21 mouse cellular contexts compared by ENCODE assay signal in genomic region chr5:103441706-103442105, GRCm38 (mm10). TPM values are rescaled to one million over a fixed set of nuclear protein-coding genes. Genes with fewer than 3 reads are reported as not detected.
A peak's percentile ranks its signal among the peaks of the same experiment; 100 is the strongest.
DNase-seq lines count a peak whose midpoint lies in the region; ATAC-seq and TF ChIP-seq lines count a peak whose summit lies in the region.
"Had no signal": no experiment of that assay in that cellular context is flagged by ENCODE, and none has a peak within 500 bp of the region (broad histone marks: within the 10 kb centered on the region; RNA-seq: fewer than 3 reads in every experiment).

No protein-coding gene starts in this region.

- no peak for TF ChIP-seq EP300 in MEL (IDR thresholded peaks at IDR 0.05; ENCODE audit: low read depth in 1 of 2, low read length in 2 of 2)

- no peak for ATAC-seq in forebrain, embryonic 15.5 days (replicated peaks)
- ATAC-seq in hindbrain, embryonic 13.5 days (ENCODE audit: low FRiP score): no peak
- no peak for ATAC-seq in hindbrain, postnatal 0 days
- no peak for ATAC-seq in midbrain, embryonic 12.5 days (ENCODE audit: low FRiP score, low read depth)
- no peak for ATAC-seq in midbrain, postnatal 0 days (ENCODE audit: low FRiP score)
- ATAC-seq: forebrain, embryonic 14.5 days had no signal

- 26% methylated on average over 4 of the region's 4 CpGs for WGBS in forebrain, embryonic 10.5 days
- 10% methylated on average over 4 of the region's 4 CpGs for WGBS in forebrain, embryonic 15.5 days
- WGBS in hindbrain, embryonic 13.5 days: 18% methylated on average over 4 of the region's 4 CpGs
- 28% methylated on average over 4 of the region's 4 CpGs for WGBS in hindbrain, postnatal 0 days
- WGBS in midbrain, embryonic 12.5 days: 14% methylated on average over 4 of the region's 4 CpGs
- 26% methylated on average over 4 of the region's 4 CpGs for WGBS in midbrain, postnatal 0 days

- H3K4me3 ChIP-seq in forebrain, embryonic 10.5 days: no peak overlapping the region
- H3K4me3 ChIP-seq in forebrain, embryonic 15.5 days: no peak overlapping the region
- H3K4me3 ChIP-seq in hindbrain, embryonic 13.5 days: no peak overlapping the region
- no peak overlapping the region for H3K4me3 ChIP-seq in hindbrain, postnatal 0 days (ENCODE audit: low read length)
- no peak overlapping the region for H3K4me3 ChIP-seq in midbrain, embryonic 12.5 days
- no peak overlapping the region for H3K4me3 ChIP-seq in midbrain, postnatal 0 days (ENCODE audit: low read depth, low read length)
- peak overlapping the region; percentile 10 to 40; a peak in 2 of 4 replicates for H3K4me3 ChIP-seq in MEL (ENCODE audit: control insufficient read depth in 1 of 2, insufficient read depth in 1 of 2, low read depth in 2 of 2, low read length in 2 of 2)
- H3K4me3 ChIP-seq: embryonic facial prominence, embryonic 12.5 days; heart, embryonic 15.5 days; hindbrain, embryonic 15.5 days had no signal

- H3K9me3 ChIP-seq in forebrain, embryonic 10.5 days: no peaks in the 10 kb centered on the region
- H3K9me3 ChIP-seq in forebrain, embryonic 15.5 days: no peaks in the 10 kb centered on the region
- no peaks in the 10 kb centered on the region for H3K9me3 ChIP-seq in hindbrain, embryonic 13.5 days
- no peaks in the 10 kb centered on the region for H3K9me3 ChIP-seq in hindbrain, postnatal 0 days (ENCODE audit: low read length)
- H3K9me3 ChIP-seq in midbrain, embryonic 12.5 days: no peaks in the 10 kb centered on the region
- no peaks in the 10 kb centered on the region for H3K9me3 ChIP-seq in midbrain, postnatal 0 days (ENCODE audit: low read length)
- no peaks in the 10 kb centered on the region for H3K9me3 ChIP-seq in MEL (replicated peaks; ENCODE audit: insufficient read depth, low read length)
- H3K9me3 ChIP-seq: embryonic facial prominence, embryonic 12.5 days; heart, embryonic 15.5 days; hindbrain, embryonic 15.5 days had no signal

- H3K79me2 ChIP-seq in MEL (ENCODE audit: control insufficient read depth, insufficient read depth, low read length, poor library complexity): peaks cover 2% of the 10 kb centered on the region; the same call in 1 of the 2 replicates

- no peak overlapping the region for H3K4me2 ChIP-seq in forebrain, embryonic 15.5 days (replicated peaks)
- no peak overlapping the region for H3K4me2 ChIP-seq in hindbrain, embryonic 13.5 days
- H3K4me2 ChIP-seq in hindbrain, postnatal 0 days (ENCODE audit: low read depth, low read length): no peak overlapping the region
- H3K4me2 ChIP-seq in midbrain, embryonic 12.5 days (replicated peaks): no peak overlapping the region
- no peak overlapping the region for H3K4me2 ChIP-seq in midbrain, postnatal 0 days (ENCODE audit: low read depth, low read length, poor library complexity, severe bottlenecking)
- H3K4me2 ChIP-seq: embryonic facial prominence, embryonic 12.5 days; heart, embryonic 11.5 days; heart, embryonic 15.5 days; hindbrain, embryonic 15.5 days had no signal

- peaks cover 7% of the 10 kb centered on the region; the same call in 1 of the 2 replicates for H3K36me3 ChIP-seq in forebrain, embryonic 10.5 days (replicated peaks)
- H3K36me3 ChIP-seq in forebrain, embryonic 15.5 days: no peaks in the 10 kb centered on the region
- H3K36me3 ChIP-seq in hindbrain, embryonic 13.5 days: no peaks in the 10 kb centered on the region
- H3K36me3 ChIP-seq in hindbrain, postnatal 0 days (ENCODE audit: insufficient read depth, low read length): no peaks in the 10 kb centered on the region
- no peaks in the 10 kb centered on the region for H3K36me3 ChIP-seq in midbrain, embryonic 12.5 days
- no peaks in the 10 kb centered on the region for H3K36me3 ChIP-seq in midbrain, postnatal 0 days (ENCODE audit: insufficient read depth, low read length)
- H3K36me3 ChIP-seq in MEL (ENCODE audit: control insufficient read depth in 1 of 2, insufficient read depth in 2 of 2, low read length in 2 of 2): peaks cover 0 to 43% of the 10 kb centered on the region in 2 experiments; a peak in 2 of 4 replicates
- H3K36me3 ChIP-seq: embryonic facial prominence, embryonic 12.5 days; heart, embryonic 15.5 days; hindbrain, embryonic 15.5 days had no signal

- no peak for DNase-seq in forebrain, embryonic 10.5 days (ENCODE audit: extremely low spot score, low spot score)
- DNase-seq in hindbrain, postnatal 0 days (ENCODE audit: low spot score): no peak
- DNase-seq in midbrain, postnatal 0 days (ENCODE audit: low spot score): no peak
- no peak for DNase-seq in MEL (ENCODE audit: low read depth, low spot score)
- no peak for DNase-seq in lung, postnatal 14 days
- DNase-seq: adrenal gland, adult 8-10 months; adrenal gland, postnatal 36 days; cerebellum, adult 2 months; cerebellum, postnatal 10 days; gastrocnemius, postnatal 10 days; heart, adult 18-20 months; heart, postnatal 14 days; kidney, adult 11 months had no signal

- H3K9ac ChIP-seq in forebrain, embryonic 15.5 days (replicated peaks): no peak overlapping the region
- no peak overlapping the region for H3K9ac ChIP-seq in hindbrain, embryonic 13.5 days
- no peak overlapping the region for H3K9ac ChIP-seq in hindbrain, postnatal 0 days (replicated peaks; ENCODE audit: low read length)
- no peak overlapping the region for H3K9ac ChIP-seq in midbrain, embryonic 12.5 days (replicated peaks)
- H3K9ac ChIP-seq in midbrain, postnatal 0 days (replicated peaks; ENCODE audit: low read length, poor library complexity, severe bottlenecking): no peak overlapping the region
- H3K9ac ChIP-seq in MEL (ENCODE audit: control insufficient read depth, low read depth, low read length, poor library complexity, severe bottlenecking): peak overlapping the region; percentile 51
- H3K9ac ChIP-seq: embryonic facial prominence, embryonic 12.5 days; heart, embryonic 15.5 days; hindbrain, embryonic 15.5 days had no signal

- TF ChIP-seq RAD21 in MEL (IDR thresholded peaks at IDR 0.05; ENCODE audit: low read depth, low read length): no peak

- peaks cover 60% of the 10 kb centered on the region for H3K4me1 ChIP-seq in forebrain, embryonic 10.5 days
- H3K4me1 ChIP-seq in forebrain, embryonic 15.5 days: peaks cover 10% of the 10 kb centered on the region; the same call in 1 of the 2 replicates
- peaks cover 9% of the 10 kb centered on the region for H3K4me1 ChIP-seq in hindbrain, embryonic 13.5 days (replicated peaks)
- no peaks in the 10 kb centered on the region for H3K4me1 ChIP-seq in hindbrain, postnatal 0 days (ENCODE audit: insufficient read depth, low read length)
- H3K4me1 ChIP-seq in midbrain, embryonic 12.5 days: peaks cover 12% of the 10 kb centered on the region
- H3K4me1 ChIP-seq in midbrain, postnatal 0 days (ENCODE audit: insufficient read depth, low read length): no peaks in the 10 kb centered on the region
- H3K4me1 ChIP-seq in MEL (ENCODE audit: control insufficient read depth in 1 of 2, insufficient read depth in 2 of 2, low read length in 2 of 2): peaks cover 18 to 31% of the 10 kb centered on the region in 2 experiments

- no peak for TF ChIP-seq POLR2A in MEL (IDR thresholded peaks at IDR 0.05; ENCODE audit: control insufficient read depth in 1 of 2, insufficient read depth in 1 of 2, low read depth in 1 of 2, low read length in 2 of 2, poor library complexity in 1 of 2)

- no peak for TF ChIP-seq CTCF in hindbrain, postnatal 0 days (IDR thresholded peaks at IDR 0.05; ENCODE audit: low read depth)
- no peak for TF ChIP-seq CTCF in midbrain, postnatal 0 days (IDR thresholded peaks at IDR 0.05)
- no peak for TF ChIP-seq CTCF in MEL (IDR thresholded peaks at IDR 0.05 in 2 of 3, conservative IDR thresholded peaks at IDR 0.05 in 1 of 3; ENCODE audit: control insufficient read depth in 1 of 3, insufficient read depth in 1 of 3, low read depth in 2 of 3, low read length in 3 of 3, poor library complexity in 1 of 3, severe bottlenecking in 1 of 3)

- H3K27ac ChIP-seq in forebrain, embryonic 10.5 days: 0 out of 2 replicates have a peak overlapping the region, but pooled peaks have one; percentile 63
- H3K27ac ChIP-seq in forebrain, embryonic 15.5 days (replicated peaks): no peak overlapping the region
- H3K27ac ChIP-seq in hindbrain, embryonic 13.5 days: peak overlapping the region; percentile 48; the same call in 1 of the 2 replicates
- H3K27ac ChIP-seq in hindbrain, postnatal 0 days: no peak overlapping the region
- peak overlapping the region; percentile 54; the same call in 1 of the 2 replicates for H3K27ac ChIP-seq in midbrain, embryonic 12.5 days (replicated peaks)
- no peak overlapping the region for H3K27ac ChIP-seq in midbrain, postnatal 0 days (ENCODE audit: low read depth, low read length)
- H3K27ac ChIP-seq in MEL (ENCODE audit: control insufficient read depth, low read depth, low read length): peak overlapping the region; percentile 76
- H3K27ac ChIP-seq: embryonic facial prominence, embryonic 12.5 days; heart, embryonic 15.5 days; hindbrain, embryonic 15.5 days had no signal

- H3K27me3 ChIP-seq in forebrain, embryonic 10.5 days (ENCODE audit: poor library complexity, severe bottlenecking): no peaks in the 10 kb centered on the region
- no peaks in the 10 kb centered on the region for H3K27me3 ChIP-seq in forebrain, embryonic 15.5 days
- H3K27me3 ChIP-seq in hindbrain, embryonic 13.5 days: no peaks in the 10 kb centered on the region
- H3K27me3 ChIP-seq in hindbrain, postnatal 0 days (ENCODE audit: insufficient read depth, low read length): no peaks in the 10 kb centered on the region
- H3K27me3 ChIP-seq in midbrain, embryonic 12.5 days: no peaks in the 10 kb centered on the region
- no peaks in the 10 kb centered on the region for H3K27me3 ChIP-seq in midbrain, postnatal 0 days (ENCODE audit: insufficient read depth, low read length)
- no peaks in the 10 kb centered on the region for H3K27me3 ChIP-seq in MEL (ENCODE audit: control insufficient read depth in 1 of 2, insufficient read depth in 2 of 2, low read length in 2 of 2)
- H3K27me3 ChIP-seq: embryonic facial prominence, embryonic 12.5 days; heart, embryonic 15.5 days; hindbrain, embryonic 15.5 days had no signal

TF ChIP-seq in MEL, 35 proteins besides CTCF, POLR2A, EP300 and RAD21 (continues in another document):
- TF ChIP-seq ZKSCAN1 (IDR thresholded peaks at IDR 0.05; ENCODE audit: low read depth, low read length) (no peak), GABPA (IDR thresholded peaks at IDR 0.05; ENCODE audit: low read depth, low read length) (no peak)

RNA-seq across cellular contexts. Expression of gene Ptpn13, which starts 16.7 kb away (rescaled TPM):
- 19.7 TPM in 2 replicates for polyA plus RNA-seq in forebrain, embryonic 10.5 days (2016; fragmentation: Nextera tagmentation; extraction: Ambion mirVana)
- polyA plus RNA-seq in forebrain, embryonic 15.5 days (2015; fragmentation: Nextera tagmentation; extraction: Ambion mirVana): 4.4 and 5.1 TPM in 2 replicates
- polyA plus RNA-seq in hindbrain, embryonic 13.5 days (2015; fragmentation: Nextera tagmentation; extraction: Ambion mirVana): 6.4 and 7.5 TPM in 2 replicates
- 12.9 and 13.7 TPM in 2 replicates for total RNA-seq in hindbrain, postnatal 0 days (2014; rRNA removed)
- 2.8 TPM in 2 replicates for polyA plus RNA-seq in hindbrain, postnatal 0 days (2015; fragmentation: Nextera tagmentation; extraction: Ambion mirVana)
- 19.1 and 21.0 TPM in 2 replicates for polyA plus RNA-seq in midbrain, embryonic 12.5 days (2016; fragmentation: Nextera tagmentation; extraction: Ambion mirVana)
- total RNA-seq in midbrain, postnatal 0 days (2014; rRNA removed): 14.1 and 18.0 TPM in 2 replicates
- 1.9 and 2.6 TPM in 2 replicates for polyA plus RNA-seq in midbrain, postnatal 0 days (2015; fragmentation: Nextera tagmentation; extraction: Ambion mirVana)
- total RNA-seq in MEL (2012; rRNA removed): 15.1 and 18.4 TPM in 2 replicates
- polyA plus RNA-seq in MEL (2012; ENCODE audit: insufficient read depth in 1 of 2, insufficient read length in 2 of 2, low read depth in 1 of 2, low replicate concordance in 2 of 2, missing spikeins in 1 of 2): 10 to 100 TPM; 15.5 to 43.6 TPM

Comparison
In these comparisons a context has a peak if more than half of its experiments do, and no peak if none do; other contexts are left out.
1. H3K27ac ChIP-seq: peak in forebrain, embryonic 10.5 days (single experiment), hindbrain, embryonic 13.5 days (single experiment), midbrain, embryonic 12.5 days (single experiment) and MEL (single experiment); none in forebrain, embryonic 15.5 days (single experiment), hindbrain, postnatal 0 days (single experiment) and midbrain, postnatal 0 days (single experiment).
2. H3K4me3 ChIP-seq: peak in MEL (2 of 2); none in forebrain, embryonic 10.5 days (single experiment), forebrain, embryonic 15.5 days (single experiment), hindbrain, embryonic 13.5 days (single experiment), hindbrain, postnatal 0 days (single experiment), midbrain, embryonic 12.5 days (single experiment) and midbrain, postnatal 0 days (single experiment).